Mouse (Mus musculus) erythroblast, embryonic 14.5 days (primary cell): ENCODE data around the gene Ankrd60. TPM values are rescaled to one million over a fixed set of nuclear protein-coding genes. Genes with fewer than 3 reads are reported as not detected.

ENCODE experiments used
- H3K27me3 ChIP-seq: 2 replicates; pipeline ENCODE4 v1.6.1; 2012; ENCODE audit warnings: inconsistent platforms; ENCODE audit not compliant: control insufficient read depth
- H3K36me3 ChIP-seq: 2 replicates; pipeline ENCODE4 v1.6.1; 2012; ENCODE audit warnings: mild to moderate bottlenecking, inconsistent platforms; ENCODE audit not compliant: control insufficient read depth
- H3K4me1 ChIP-seq: 2 replicates; pipeline ENCODE4 v1.6.1; 2012; ENCODE audit warnings: inconsistent platforms; ENCODE audit not compliant: control insufficient read depth
- H3K4me3 ChIP-seq: replicated peaks from 2 replicates; pipeline ENCODE3; 2012; ENCODE audit warnings: moderate library complexity, mild to moderate bottlenecking, inconsistent platforms
- H3K9me3 ChIP-seq: 2 replicates; pipeline ENCODE4 v1.6.1; 2012; ENCODE audit warnings: low read length, inconsistent platforms, mixed read lengths; ENCODE audit not compliant: control insufficient read depth
- GATA1 ChIP-seq: IDR thresholded peaks from 2 replicates; pipeline ENCODE4 v1.6.1; 2012; ENCODE audit warnings: low read length, inconsistent platforms, mixed read lengths
- TAL1 ChIP-seq: IDR thresholded peaks from 3 replicates; pipeline ENCODE4 v1.6.1; 2012; ENCODE audit warnings: low read length, inconsistent platforms, mixed read lengths
- polyA plus RNA-seq: library from polyadenylated mRNA; stranded (reverse); fragments of >175 nt; gene quantifications from 2 replicates; pipeline ENCODE4 v1.2.3, GENCODE M21; 2012

The Ankrd60 gene
- polyA plus RNA-seq, 1 experiment: not detected

- H3K4me1 ChIP-seq: peaks cover 42% of the 10 kb centered on the region
- H3K36me3 ChIP-seq: no peaks in the 10 kb centered on the region; the same call in 1 of the 2 replicates
- peak overlapping the region; percentile 20 for H3K4me3 ChIP-seq
- peaks cover 57% of the 10 kb centered on the region for H3K27me3 ChIP-seq
- TF ChIP-seq TAL1 (no peak; the same call in 2 of the 3 replicates), GATA1 (peak; percentile 69)
- peaks cover 7% of the 10 kb centered on the region; the same call in 1 of the 2 replicates for H3K9me3 ChIP-seq
Observed at GRCm38 (mm10) chr2:173586118-173586968, 8.2 kb upstream of the Ankrd60 start.

- peaks cover 42% of the 10 kb centered on the region for H3K4me1 ChIP-seq
- peak overlapping the region; percentile 16 for H3K4me3 ChIP-seq
- H3K36me3 ChIP-seq: no peaks in the 10 kb centered on the region; the same call in 1 of the 2 replicates
- TF ChIP-seq GATA1 (no peak), TAL1 (no peak)
- H3K9me3 ChIP-seq: peaks cover 7% of the 10 kb centered on the region; the same call in 1 of the 2 replicates
- peaks cover 63% of the 10 kb centered on the region for H3K27me3 ChIP-seq
Observed at GRCm38 (mm10) chr2:173585387-173586117, 7.4 kb upstream of the Ankrd60 start.

- Histone ChIP-seq H3K9me3 (peaks cover 7% of the 10 kb centered on the region; the same call in 1 of the 2 replicates), H3K36me3 (no peaks in the 10 kb centered on the region; the same call in 1 of the 2 replicates), H3K27me3 (peaks cover 75% of the 10 kb centered on the region), H3K4me3 (no peak overlapping the region), H3K4me1 (peaks cover 42% of the 10 kb centered on the region)
- no peak for TF ChIP-seq TAL1
- TF ChIP-seq GATA1: no peak
Observed at GRCm38 (mm10) chr2:173584361-173584760, 6.2 kb upstream of the Ankrd60 start.

GRCm38 (mm10) chr2:173583455-173583854 lies 5.3 kb upstream of the Ankrd60 start:
- H3K4me3 ChIP-seq: no peak overlapping the region
- peaks cover 7% of the 10 kb centered on the region; the same call in 1 of the 2 replicates for H3K9me3 ChIP-seq
- H3K27me3 ChIP-seq: peaks cover 82% of the 10 kb centered on the region
- no peaks in the 10 kb centered on the region; the same call in 1 of the 2 replicates for H3K36me3 ChIP-seq
- peaks cover 43% of the 10 kb centered on the region for H3K4me1 ChIP-seq
- TF ChIP-seq GATA1 (no peak), TAL1 (no peak)

GRCm38 (mm10) chr2:173582903-173583302 lies 4.7 kb upstream of the Ankrd60 start:
- Histone ChIP-seq H3K4me3 (no peak overlapping the region), H3K36me3 (no peaks in the 10 kb centered on the region; the same call in 1 of the 2 replicates)
- no peak for TF ChIP-seq GATA1
- no peak for TF ChIP-seq TAL1

GRCm38 (mm10) chr2:173581096-173581495 lies 2.9 kb upstream of the Ankrd60 start:
- Histone ChIP-seq H3K9me3 (peaks cover 7% of the 10 kb centered on the region; the same call in 1 of the 2 replicates), H3K4me3 (no peak overlapping the region), H3K4me1 (peaks cover 33% of the 10 kb centered on the region), H3K27me3 (peaks cover 88% of the 10 kb centered on the region), H3K36me3 (no peaks in the 10 kb centered on the region)
- no peak for TF ChIP-seq GATA1
- TF ChIP-seq TAL1: no peak

More at GRCm38 (mm10) chr2:173582903-173583302, 4.7 kb upstream of the Ankrd60 start:
- H3K27me3 ChIP-seq: peaks cover 85% of the 10 kb centered on the region
- H3K9me3 ChIP-seq: peaks cover 7% of the 10 kb centered on the region; the same call in 1 of the 2 replicates
- H3K4me1 ChIP-seq: peaks cover 44% of the 10 kb centered on the region

GRCm38 (mm10) chr2:173578595-173578994 lies 430 bp upstream of the Ankrd60 start:
- Histone ChIP-seq H3K4me3 (no peak overlapping the region), H3K27me3 (peaks cover 70% of the 10 kb centered on the region), H3K4me1 (peaks cover 20% of the 10 kb centered on the region), H3K36me3 (no peaks in the 10 kb centered on the region), H3K9me3 (no peaks in the 10 kb centered on the region)
- TF ChIP-seq TAL1: no peak
- no peak for TF ChIP-seq GATA1

GRCm38 (mm10) chr2:173564179-173564578 lies 14.0 kb downstream of the Ankrd60 start:
- H3K4me1 ChIP-seq: no peaks in the 10 kb centered on the region
- no peaks in the 10 kb centered on the region for H3K27me3 ChIP-seq
- TF ChIP-seq GATA1 (no peak), TAL1 (no peak)
- H3K9me3 ChIP-seq: no peaks in the 10 kb centered on the region
- no peak overlapping the region for H3K4me3 ChIP-seq
- no peaks in the 10 kb centered on the region for H3K36me3 ChIP-seq

- TF ChIP-seq GATA1: no peak
- TF ChIP-seq TAL1: no peak
- Histone ChIP-seq H3K9me3 (no peaks in the 10 kb centered on the region), H3K36me3 (no peaks in the 10 kb centered on the region), H3K4me1 (no peaks in the 10 kb centered on the region), H3K4me3 (no peak overlapping the region), H3K27me3 (no peaks in the 10 kb centered on the region)
Observed at GRCm38 (mm10) chr2:173563336-173563735, 14.8 kb downstream of the Ankrd60 start.
